ENCODE assay signal across 30 mouse cellular contexts in genomic region chr3:27871891-27872290, GRCm38 (mm10). TPM values are rescaled to one million over a fixed set of nuclear protein-coding genes. Genes with fewer than 3 reads are reported as not detected.
DNase-seq lines count a peak whose midpoint lies in the region; ATAC-seq and TF ChIP-seq lines count a peak whose summit lies in the region.
"Had no signal": no experiment of that assay in that cellular context is flagged by ENCODE, and none has a peak within 500 bp of the region (broad histone marks: within the 10 kb centered on the region; RNA-seq: fewer than 3 reads in every experiment).

No protein-coding gene starts in this region.

- H3K9ac ChIP-seq in intestine, embryonic 14.5 days (ENCODE audit: low read length) = no peak overlapping the region
- no peak overlapping the region for H3K9ac ChIP-seq in intestine, postnatal 0 days (ENCODE audit: low read depth, low read length)
- no peak overlapping the region for H3K9ac ChIP-seq in lung, postnatal 0 days (replicated peaks; ENCODE audit: low read depth)
- H3K9ac ChIP-seq: embryonic facial prominence, embryonic 12.5 days; embryonic facial prominence, embryonic 15.5 days; forebrain, postnatal 0 days; hindbrain, embryonic 13.5 days had no signal

- H3K36me3 ChIP-seq in intestine, embryonic 14.5 days (ENCODE audit: control insufficient read depth, insufficient read depth, low read length) = no peaks in the 10 kb centered on the region
- H3K36me3 ChIP-seq in intestine, postnatal 0 days (ENCODE audit: control insufficient read depth, insufficient read depth) = no peaks in the 10 kb centered on the region
- no peaks in the 10 kb centered on the region for H3K36me3 ChIP-seq in lung, postnatal 0 days (ENCODE audit: insufficient read depth, low read length)
- H3K36me3 ChIP-seq in limb, embryonic 10.5 days = no peaks in the 10 kb centered on the region
- H3K36me3 ChIP-seq: embryonic facial prominence, embryonic 12.5 days; embryonic facial prominence, embryonic 15.5 days; G1E; hindbrain, embryonic 10.5 days; hindbrain, embryonic 13.5 days had no signal

- H3K4me2 ChIP-seq in intestine, embryonic 14.5 days (ENCODE audit: low read length) = no peak overlapping the region
- no peak overlapping the region for H3K4me2 ChIP-seq in intestine, postnatal 0 days (replicated peaks; ENCODE audit: low read depth)
- no peak overlapping the region for H3K4me2 ChIP-seq in lung, postnatal 0 days (replicated peaks; ENCODE audit: low read depth, low read length)
- H3K4me2 ChIP-seq: embryonic facial prominence, embryonic 12.5 days; embryonic facial prominence, embryonic 15.5 days; hindbrain, embryonic 13.5 days had no signal

- no peaks in the 10 kb centered on the region for H3K27me3 ChIP-seq in intestine, embryonic 14.5 days (replicated peaks; ENCODE audit: control insufficient read depth, insufficient read depth, low read length)
- H3K27me3 ChIP-seq in intestine, postnatal 0 days (replicated peaks; ENCODE audit: control insufficient read depth, insufficient read depth, low read length) = no peaks in the 10 kb centered on the region
- H3K27me3 ChIP-seq in lung, postnatal 0 days (replicated peaks; ENCODE audit: insufficient read depth, low read length) = no peaks in the 10 kb centered on the region
- no peaks in the 10 kb centered on the region for H3K27me3 ChIP-seq in limb, embryonic 10.5 days (ENCODE audit: low read depth, poor library complexity, severe bottlenecking)
- H3K27me3 ChIP-seq: CH12.LX; embryonic facial prominence, embryonic 12.5 days; embryonic facial prominence, embryonic 15.5 days; hindbrain, embryonic 13.5 days; Patski had no signal

- no peak overlapping the region for H3K27ac ChIP-seq in intestine, embryonic 14.5 days (ENCODE audit: low read depth)
- no peak overlapping the region for H3K27ac ChIP-seq in intestine, postnatal 0 days (ENCODE audit: low read depth, low read length)
- no peak overlapping the region for H3K27ac ChIP-seq in lung, postnatal 0 days (ENCODE audit: low read length)
- no peak overlapping the region for H3K27ac ChIP-seq in limb, embryonic 10.5 days
- H3K27ac ChIP-seq: embryonic facial prominence, embryonic 12.5 days; embryonic facial prominence, embryonic 15.5 days; gastrocnemius, adult 2 months; hindbrain, embryonic 10.5 days; hindbrain, embryonic 13.5 days had no signal

- no peaks in the 10 kb centered on the region for H3K4me1 ChIP-seq in intestine, embryonic 14.5 days (replicated peaks; ENCODE audit: control insufficient read depth, insufficient read depth, low read length)
- H3K4me1 ChIP-seq in intestine, postnatal 0 days (replicated peaks; ENCODE audit: control insufficient read depth, insufficient read depth, low read length) = no peaks in the 10 kb centered on the region
- no peaks in the 10 kb centered on the region for H3K4me1 ChIP-seq in lung, postnatal 0 days (ENCODE audit: insufficient read depth, low read depth, low read length)
- no peaks in the 10 kb centered on the region for H3K4me1 ChIP-seq in limb, embryonic 10.5 days
- H3K4me1 ChIP-seq: embryonic facial prominence, embryonic 12.5 days; embryonic facial prominence, embryonic 15.5 days; hindbrain, embryonic 13.5 days had no signal

- H3K4me3 ChIP-seq in intestine, embryonic 14.5 days (ENCODE audit: low read depth, low read length) = no peak overlapping the region
- no peak overlapping the region for H3K4me3 ChIP-seq in intestine, postnatal 0 days (ENCODE audit: low read depth, low read length)
- H3K4me3 ChIP-seq in lung, postnatal 0 days (ENCODE audit: low read depth, low read length) = no peak overlapping the region
- no peak overlapping the region for H3K4me3 ChIP-seq in limb, embryonic 10.5 days
- H3K4me3 ChIP-seq: embryonic facial prominence, embryonic 12.5 days; embryonic facial prominence, embryonic 15.5 days; gastrocnemius, adult 2 months; hindbrain, embryonic 10.5 days; hindbrain, embryonic 13.5 days had no signal

- ATAC-seq in intestine, embryonic 14.5 days (replicated peaks; ENCODE audit: low FRiP score, low TSS enrichment, low read depth) = no peak
- no peak for ATAC-seq in intestine, postnatal 0 days
- 0 out of 2 replicates have a peak, but pooled peaks have one; percentile 11 for ATAC-seq in lung, postnatal 0 days
- ATAC-seq: forebrain, embryonic 14.5 days; forebrain, postnatal 0 days; hindbrain, embryonic 16.5 days; Patski had no signal

- no peaks in the 10 kb centered on the region for H3K9me3 ChIP-seq in intestine, embryonic 14.5 days (ENCODE audit: control insufficient read depth, low read length)
- no peaks in the 10 kb centered on the region for H3K9me3 ChIP-seq in intestine, postnatal 0 days (ENCODE audit: control insufficient read depth)
- H3K9me3 ChIP-seq in lung, postnatal 0 days (ENCODE audit: low read length) = no peaks in the 10 kb centered on the region
- H3K9me3 ChIP-seq in limb, embryonic 10.5 days (replicated peaks) = no peaks in the 10 kb centered on the region
- H3K9me3 ChIP-seq: embryonic facial prominence, embryonic 12.5 days; embryonic facial prominence, embryonic 15.5 days; G1E; hindbrain, embryonic 10.5 days; hindbrain, embryonic 13.5 days had no signal

- DNase-seq in intestine, embryonic 14.5 days (ENCODE audit: low spot score) = peak; percentile 29
- DNase-seq in lung, postnatal 0 days (ENCODE audit: low spot score) = no peak
- no peak for DNase-seq in lung, postnatal 4 days
- peak; percentile 19 for DNase-seq in limb, embryonic 10.5 days (ENCODE audit: low spot score)
- DNase-seq in thymus, postnatal 4 days = no peak
- DNase-seq: adrenal gland, postnatal 10 days; adrenal gland, postnatal 36 days; B cell, adult 2 months; cerebellum, adult 11 months; cerebellum, adult 2 months; cerebellum, adult 9-11 months; cerebellum, postnatal 25 days; forebrain, postnatal 0 days; gastrocnemius, adult 2 months; gastrocnemius, postnatal 14 days; heart, adult 18-20 months had no signal

- TF ChIP-seq EP300 in lung, postnatal 0 days (IDR thresholded peaks at IDR 0.05) = no peak

- no peak for TF ChIP-seq CTCF in intestine, postnatal 0 days (IDR thresholded peaks at IDR 0.05; ENCODE audit: low read depth)
- no peak for TF ChIP-seq CTCF in lung, postnatal 0 days (IDR thresholded peaks at IDR 0.05)

- 87% methylated on average over 3 of the region's 3 CpGs for WGBS in intestine, embryonic 14.5 days
- 91% methylated on average over 3 of the region's 3 CpGs for WGBS in intestine, postnatal 0 days
- 72% methylated on average over 3 of the region's 3 CpGs for WGBS in lung, postnatal 0 days
- 92% methylated on average over 3 of the region's 3 CpGs for WGBS in limb, embryonic 10.5 days

RNA-seq across cellular contexts. Expression of gene Tmem212, which starts 24.3 kb away (rescaled TPM):
- not detected in 2 replicates for polyA plus RNA-seq in intestine, embryonic 14.5 days (2014; fragmentation: Nextera tagmentation; extraction: Ambion mirVana)
- polyA plus RNA-seq in intestine, postnatal 0 days (2015; fragmentation: Nextera tagmentation; extraction: Ambion mirVana) = 0.29 TPM in 1 of 2 replicates, not detected in the other
- polyA plus RNA-seq in lung, postnatal 0 days (2015; fragmentation: Nextera tagmentation; extraction: Ambion mirVana) = 55.4 and 59.9 TPM in 2 replicates
- polyA plus RNA-seq in limb, embryonic 10.5 days (2016; fragmentation: Nextera tagmentation; extraction: Ambion mirVana) = not detected in 2 replicates
- polyA plus RNA-seq: embryonic facial prominence, embryonic 12.5 days; forebrain, embryonic 11.5 days; forebrain, embryonic 14.5 days; frontal cortex, adult 2 months; G1E; heart, embryonic 14.5 days; heart, postnatal 0 days; hindbrain, embryonic 10.5 days; hindbrain, embryonic 13.5 days had no signal

Comparison
In these comparisons a context has a peak if more than half of its experiments do, and no peak if none do; other contexts are left out.
1. DNase-seq: peak in intestine, embryonic 14.5 days (single experiment) and limb, embryonic 10.5 days (single experiment); none in lung, postnatal 0 days (single experiment), lung, postnatal 4 days (0 of 2) and thymus, postnatal 4 days (single experiment).
2. RNA of gene Tmem212, which starts 24.3 kb away (polyA plus RNA-seq): 55.4 to 59.9 TPM in lung, postnatal 0 days; 0.29 TPM in intestine, postnatal 0 days, not detected in intestine, embryonic 14.5 days and not detected in limb, embryonic 10.5 days; every median in the first group is over 10 times any median in the second.